Mouse (Mus musculus) midbrain, embryonic 15.5 days (tissue): ENCODE results near the gene Arsg. TPM values are rescaled to one million over a fixed set of nuclear protein-coding genes. Genes with fewer than 3 reads are reported as not detected.

Experiments
- ATAC-seq: fragments of 200-750 bp; cut with Nextera tagmentation; replicated peaks from 2 replicates; pipeline ENCODE4 v1.8.0; 2017; ENCODE audit warnings: moderate TSS enrichment
- H3K27ac ChIP-seq: fragments of 300-500 bp; sonication (generic); 2 replicates; pipeline ENCODE4 v1.5.1; 2015; ENCODE audit warnings: mild to moderate bottlenecking, inconsistent platforms
- H3K27me3 ChIP-seq: fragments of 300-500 bp; sonication (generic); replicated peaks from 2 replicates; pipeline ENCODE4 v1.6.1; 2015; ENCODE audit warnings: inconsistent platforms
- H3K36me3 ChIP-seq: fragments of 300-500 bp; sonication (generic); replicated peaks from 2 replicates; pipeline ENCODE4 v1.6.1; 2015; ENCODE audit warnings: inconsistent platforms
- H3K4me1 ChIP-seq: fragments of 300-500 bp; sonication (generic); 2 replicates; pipeline ENCODE4 v1.6.1; 2015; ENCODE audit warnings: inconsistent platforms
- H3K4me2 ChIP-seq: fragments of 300-500 bp; sonication (generic); 2 replicates; pipeline ENCODE4 v1.6.1; 2015; ENCODE audit warnings: inconsistent platforms, mild to moderate bottlenecking, moderate library complexity
- H3K4me3 ChIP-seq: fragments of 300-500 bp; sonication (generic); 2 replicates; pipeline ENCODE4 v1.5.1; 2015; ENCODE audit warnings: mild to moderate bottlenecking, inconsistent platforms
- H3K9ac ChIP-seq: fragments of 300-500 bp; sonication (generic); 2 replicates; pipeline ENCODE4 v1.6.1; 2015; ENCODE audit warnings: mild to moderate bottlenecking, inconsistent platforms
- H3K9me3 ChIP-seq: fragments of 300-500 bp; sonication (generic); 2 replicates; pipeline ENCODE4 v1.6.1; 2016; ENCODE audit warnings: inconsistent platforms
- WGBS: fragments of 180-500 bp; shearing (Covaris S2); methylation state at CpG from one replicate; pipeline ENCODE4 v1.1.7; 2015; ENCODE audit warnings: mixed read lengths; 5-methylcytosine and 5-hydroxymethylcytosine counted together
- polyA plus RNA-seq: library from polyadenylated mRNA; unstranded; fragments of >200 nt; fragmentation: Nextera tagmentation; extraction: Ambion mirVana; gene quantifications from 2 replicates; pipeline ENCODE4 v1.2.1, GENCODE M21; 2015

The Arsg gene
- polyA plus RNA-seq = 3.7 and 5.0 TPM in 2 replicates

DNA sequence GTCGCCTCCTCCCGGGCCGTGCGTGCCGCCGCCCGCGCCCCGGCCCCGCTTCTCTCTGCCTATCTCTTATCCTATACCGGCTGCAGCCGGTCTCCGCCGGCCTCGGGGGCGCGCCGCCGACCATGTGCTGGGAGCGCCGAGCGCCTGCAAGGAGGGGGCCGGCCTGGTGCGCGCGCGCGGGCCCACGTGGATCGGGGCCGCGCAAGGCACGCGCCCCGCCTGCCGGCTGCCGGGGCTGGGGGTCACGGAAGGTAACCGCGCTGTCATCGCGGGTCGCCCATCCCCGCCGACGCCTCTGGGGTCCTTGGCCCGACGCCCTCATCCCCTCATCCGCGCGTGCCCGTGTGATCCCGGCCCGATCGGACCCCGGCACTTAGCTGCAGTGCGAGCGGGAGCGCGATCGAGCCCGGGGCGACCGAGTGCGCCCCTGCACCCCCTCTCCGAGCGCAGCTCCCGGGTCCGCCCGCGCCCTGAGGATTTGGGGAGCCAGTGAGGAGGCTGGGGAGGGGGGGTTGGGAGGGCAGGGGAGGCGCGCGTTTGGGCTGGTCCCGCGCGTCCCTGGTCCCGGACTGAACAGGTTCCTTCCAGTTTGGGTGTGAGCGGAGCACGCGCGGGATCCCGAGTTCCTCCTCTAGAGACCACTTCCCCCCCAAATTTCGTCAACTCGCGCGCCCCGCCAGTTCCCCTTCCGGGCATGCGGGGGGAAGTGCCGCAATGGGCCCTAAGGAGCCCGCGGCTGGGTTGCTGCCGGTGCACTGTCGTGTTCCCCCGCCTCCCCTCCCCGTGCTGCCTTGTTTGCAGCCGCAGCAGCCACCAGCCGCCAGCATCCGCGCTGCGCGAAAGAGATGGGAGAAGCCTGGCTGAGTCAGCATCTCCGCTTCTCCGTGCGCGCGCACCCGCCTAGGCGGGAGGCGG lies at the start of gene Arsg, which contains the start of gene Slc16a6:
Arsg (plus strand) TSS at position 204 of the 915 bp plus-strand sequence.
Slc16a6 (minus strand) TSS at position 428 of the 915 bp plus-strand sequence.
- H3K36me3 ChIP-seq = no peaks in the 10 kb centered on the region
- no peaks in the 10 kb centered on the region for H3K9me3 ChIP-seq
- peak within 1 kb of the TSS; percentile 74 for H3K4me2 ChIP-seq
- under 1% methylated on average over 98 of the region's 111 CpGs for WGBS
- peaks cover 9% of the 10 kb centered on the region for H3K27me3 ChIP-seq
- H3K27ac ChIP-seq = peak within 1 kb of the TSS; percentile 94
- H3K4me3 ChIP-seq = peak within 1 kb of the TSS; percentile 61
- H3K4me1 ChIP-seq = peaks cover 17% of the 10 kb centered on the region
- ATAC-seq = peak; percentile 90
- H3K9ac ChIP-seq = peak within 1 kb of the TSS; percentile 77

DNA sequence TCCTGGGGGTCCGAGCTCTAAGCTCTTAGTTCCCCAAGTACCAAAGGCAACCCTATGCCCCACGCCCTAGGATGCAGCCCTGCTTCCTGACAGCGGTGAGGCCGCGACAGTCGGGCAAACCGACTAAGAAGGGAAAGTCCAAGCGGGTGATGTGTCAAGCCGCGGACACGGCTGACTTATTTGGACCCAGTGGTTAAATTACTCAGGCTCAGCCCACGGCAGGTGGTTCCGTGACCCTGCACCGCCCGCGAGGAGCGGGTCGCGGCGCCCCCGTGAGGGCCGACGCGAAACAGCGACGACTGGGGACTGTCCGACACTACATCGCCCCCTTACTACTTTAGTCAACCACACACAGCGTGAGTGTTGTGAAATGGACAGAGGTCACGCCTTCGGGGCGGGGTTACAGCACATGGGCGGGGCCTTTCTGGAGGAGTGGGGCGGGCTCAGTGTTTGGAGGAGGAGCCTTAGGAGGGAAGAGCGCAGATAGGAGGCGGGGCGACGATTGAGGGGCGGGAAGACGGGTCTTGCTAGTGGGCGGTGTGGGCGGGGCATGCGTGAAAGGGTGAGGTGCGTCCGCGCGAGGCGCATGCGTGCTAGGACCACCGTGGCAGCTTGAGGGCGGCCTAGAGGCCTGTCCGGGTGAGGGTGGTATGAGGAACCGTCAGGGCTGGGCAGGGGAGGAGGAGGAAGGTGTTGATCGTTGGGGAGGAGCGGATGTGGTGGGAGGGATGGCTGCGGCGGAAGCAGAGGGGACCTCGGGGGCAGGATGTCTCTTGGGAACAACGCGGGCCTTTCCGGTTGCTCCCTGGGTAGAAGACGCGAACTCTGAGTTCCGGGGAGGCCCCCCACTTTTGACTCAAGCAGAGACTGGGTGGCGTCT lies 47.5 kb upstream of the Arsg start, which contains the start of gene Amz2:
Amz2 (plus strand) TSS at position 555 of the 880 bp plus-strand sequence.
- peak; percentile 96 for ATAC-seq
- under 1% methylated on average over 65 of the region's 65 CpGs for WGBS
- Histone ChIP-seq H3K4me3 (peak within 1 kb of the TSS; percentile 48), H3K27me3 (no peaks in the 10 kb centered on the region), H3K4me1 (peaks cover 9% of the 10 kb centered on the region), H3K27ac (peak within 1 kb of the TSS; percentile 75), H3K36me3 (no peaks in the 10 kb centered on the region), H3K9me3 (no peaks in the 10 kb centered on the region), H3K9ac (peak within 1 kb of the TSS; percentile 49), H3K4me2 (peak within 1 kb of the TSS; percentile 52)

DNA sequence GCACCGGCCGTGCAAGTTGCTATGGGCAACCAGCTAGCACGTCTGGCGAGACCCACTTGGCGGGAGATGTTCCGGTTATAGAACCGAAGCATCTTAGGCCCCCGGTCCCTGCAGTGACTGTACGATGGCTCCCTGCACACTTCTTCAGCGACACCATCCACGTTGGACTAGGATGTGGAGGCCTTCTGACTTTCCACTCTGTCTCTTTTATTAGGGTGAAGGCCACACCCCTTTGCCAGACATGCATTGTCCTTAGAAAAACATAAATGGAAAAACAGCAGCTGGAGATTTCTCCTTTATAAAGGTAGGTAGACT lies 46.9 kb upstream of the Arsg start:
- no peak for ATAC-seq
- H3K36me3 ChIP-seq = no peaks in the 10 kb centered on the region
- peaks cover 9% of the 10 kb centered on the region for H3K4me1 ChIP-seq
- H3K27ac ChIP-seq = peak overlapping the region; percentile 75
- 0% methylated on average over 11 of the region's 11 CpGs for WGBS
- peak overlapping the region; percentile 49 for H3K9ac ChIP-seq
- H3K4me2 ChIP-seq = peak overlapping the region; percentile 52
- H3K4me3 ChIP-seq = peak overlapping the region; percentile 48
- no peaks in the 10 kb centered on the region for H3K9me3 ChIP-seq
- H3K27me3 ChIP-seq = no peaks in the 10 kb centered on the region

DNA sequence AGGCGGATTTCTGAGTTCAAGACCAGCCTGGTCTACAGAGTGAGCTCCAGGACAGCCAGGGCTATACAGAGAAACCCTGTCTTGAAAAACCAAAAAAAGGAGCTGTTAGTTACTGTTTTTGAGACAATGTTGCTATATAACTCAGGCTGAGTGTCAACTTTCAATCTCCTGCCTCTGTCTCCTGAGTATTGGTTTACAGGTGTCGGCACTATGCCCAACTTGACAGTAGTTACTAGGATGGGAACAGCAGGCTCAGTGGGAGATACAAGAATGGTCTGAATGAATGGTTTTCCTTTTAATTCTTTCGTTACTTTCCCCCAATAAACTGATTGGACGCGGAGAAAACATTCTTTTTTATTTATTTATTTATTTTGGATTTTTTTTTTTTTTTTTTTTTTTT lies 45.8 kb upstream of the Arsg start:
- Histone ChIP-seq H3K9ac (no peak overlapping the region), H3K36me3 (no peaks in the 10 kb centered on the region), H3K4me3 (no peak overlapping the region), H3K4me1 (peaks cover 14% of the 10 kb centered on the region), H3K27me3 (no peaks in the 10 kb centered on the region), H3K4me2 (peak overlapping the region; percentile 52), H3K9me3 (no peaks in the 10 kb centered on the region), H3K27ac (no peak overlapping the region)
- no peak for ATAC-seq
- WGBS = 97% methylated on average over 5 of the region's 5 CpGs

DNA sequence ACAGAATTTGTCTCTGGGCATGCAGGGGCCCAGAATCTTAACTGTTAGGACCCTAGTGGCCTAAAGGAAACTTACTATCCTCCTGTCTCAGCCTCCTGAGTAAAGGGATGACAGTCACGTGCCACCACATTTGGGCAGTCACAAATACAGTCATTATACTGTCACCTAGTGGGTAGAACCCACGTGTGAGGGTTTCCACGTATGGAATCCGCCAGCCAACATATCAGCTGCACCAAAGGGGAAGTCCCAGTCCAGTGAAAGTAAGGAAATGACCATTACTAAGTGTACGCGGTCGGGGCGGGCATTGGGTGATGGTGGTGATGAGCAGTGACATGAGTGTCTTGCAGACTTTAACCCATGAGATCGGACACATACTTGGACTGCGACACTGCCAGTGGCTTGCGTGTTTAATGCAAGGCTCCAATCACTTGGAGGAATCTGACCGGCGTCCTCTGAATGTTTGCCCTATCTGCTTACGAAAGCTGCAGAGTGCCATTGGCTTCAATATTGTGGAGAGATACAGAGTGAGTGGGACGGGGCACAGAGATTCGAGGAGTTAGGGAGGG lies 38.9 kb upstream of the Arsg start:
- H3K36me3 ChIP-seq = peaks cover 22% of the 10 kb centered on the region; the same call in 1 of the 2 replicates
- WGBS = 94% methylated on average over 16 of the region's 16 CpGs

DNA sequence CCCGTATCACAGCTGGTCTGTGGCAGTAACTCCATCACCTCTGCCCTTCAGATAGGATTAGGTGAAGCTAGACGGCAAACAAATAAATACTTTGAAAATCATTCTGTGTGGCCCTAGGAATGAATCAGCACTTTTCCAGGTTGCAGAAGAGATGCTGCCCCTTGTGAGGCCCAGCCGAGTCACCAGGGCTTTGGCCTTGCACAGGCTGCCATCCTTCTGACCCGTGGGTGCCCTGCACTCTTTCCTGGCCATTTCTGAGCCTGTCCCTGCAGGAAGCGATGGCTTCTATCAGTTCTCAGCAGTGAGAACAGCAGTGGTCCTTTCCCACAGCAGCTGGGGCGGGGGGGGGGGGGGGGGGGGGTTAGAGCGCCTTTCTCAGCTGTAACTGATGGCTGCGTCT lies 36.3 kb upstream of the Arsg start:
- WGBS = 76% methylated on average over 8 of the region's 8 CpGs
- no peaks in the 10 kb centered on the region for H3K9me3 ChIP-seq
- H3K9ac ChIP-seq = no peak overlapping the region
- no peak overlapping the region for H3K27ac ChIP-seq
- peaks cover 22% of the 10 kb centered on the region; the same call in 1 of the 2 replicates for H3K36me3 ChIP-seq
- no peak for ATAC-seq
- H3K4me2 ChIP-seq = no peak overlapping the region
- H3K4me1 ChIP-seq = peaks cover 12% of the 10 kb centered on the region
- H3K27me3 ChIP-seq = no peaks in the 10 kb centered on the region
- H3K4me3 ChIP-seq = no peak overlapping the region

More for the DNA sequence above, 38.9 kb upstream of the Arsg start:
- H3K4me2 ChIP-seq = no peak overlapping the region
- H3K9ac ChIP-seq = no peak overlapping the region
- H3K4me1 ChIP-seq = peaks cover 5% of the 10 kb centered on the region; the same call in 1 of the 2 replicates
- no peak overlapping the region for H3K27ac ChIP-seq
- no peaks in the 10 kb centered on the region for H3K9me3 ChIP-seq
- H3K27me3 ChIP-seq = no peaks in the 10 kb centered on the region
- H3K4me3 ChIP-seq = no peak overlapping the region
- no peak for ATAC-seq

DNA sequence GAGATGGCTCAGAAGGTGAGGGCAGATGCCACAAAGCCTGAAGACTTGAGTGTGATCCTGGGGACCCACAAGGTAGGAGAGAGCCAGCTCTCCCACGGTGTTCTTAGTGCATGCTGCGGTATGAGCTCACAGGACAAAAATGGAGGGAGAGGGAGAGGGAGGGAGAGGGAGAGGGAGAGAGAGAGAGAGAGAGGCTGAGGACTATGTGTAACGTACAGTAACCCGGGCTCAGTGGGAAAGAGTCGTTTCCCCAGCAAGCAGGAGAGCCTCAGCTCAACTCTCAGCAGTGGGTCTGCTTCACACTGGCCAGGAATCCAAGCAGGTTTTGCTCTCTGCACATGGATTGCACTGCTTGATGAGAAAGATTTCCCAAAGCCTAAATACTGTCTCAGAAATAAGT lies 34.0 kb upstream of the Arsg start:
- Histone ChIP-seq H3K27me3 (no peaks in the 10 kb centered on the region), H3K4me1 (peaks cover 12% of the 10 kb centered on the region), H3K4me3 (no peak overlapping the region; the same call in 1 of the 2 replicates), H3K9ac (no peak overlapping the region), H3K4me2 (peak overlapping the region; percentile 69; the same call in 1 of the 2 replicates), H3K36me3 (peaks cover 15% of the 10 kb centered on the region; the same call in 1 of the 2 replicates), H3K9me3 (no peaks in the 10 kb centered on the region), H3K27ac (no peak overlapping the region)
- ATAC-seq = peak; percentile 42; the same call in 1 of the 2 replicates
- 16% methylated on average over 5 of the region's 5 CpGs for WGBS

DNA sequence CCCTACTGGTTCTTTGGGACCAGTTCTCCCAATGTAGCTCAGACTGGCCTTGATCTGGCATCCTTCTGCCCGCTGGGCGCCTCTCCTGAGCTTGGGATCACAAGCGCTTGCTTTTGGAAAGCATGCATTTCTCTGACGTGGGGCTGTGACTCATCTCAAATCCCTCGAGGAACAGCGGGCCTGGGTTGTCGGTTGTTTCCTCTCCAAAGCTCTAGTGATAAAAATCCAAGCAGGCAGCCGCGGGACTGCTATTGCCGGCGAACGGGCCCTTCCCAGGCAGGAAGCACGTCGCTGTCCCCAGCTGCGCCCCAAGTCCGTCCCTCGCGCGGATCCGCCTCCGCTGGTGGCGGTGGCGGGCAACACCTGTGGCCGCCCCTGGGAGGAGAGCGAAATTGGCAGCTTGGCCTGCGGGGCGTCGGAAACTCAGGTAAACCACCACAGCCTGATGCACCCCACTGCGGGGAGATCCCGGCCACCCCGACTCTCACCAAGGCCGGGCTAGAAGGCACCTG lies 33.3 kb upstream of the Arsg start:
- no peaks in the 10 kb centered on the region for H3K27me3 ChIP-seq
- peak overlapping the region; percentile 40 for H3K4me3 ChIP-seq
- H3K4me1 ChIP-seq = peaks cover 12% of the 10 kb centered on the region
- H3K36me3 ChIP-seq = peaks cover 9% of the 10 kb centered on the region; the same call in 1 of the 2 replicates
- H3K27ac ChIP-seq = no peak overlapping the region; the same call in 1 of the 2 replicates
- whole genome bisulfite sequencing = under 1% methylated on average over 32 of the region's 32 CpGs
- no peaks in the 10 kb centered on the region for H3K9me3 ChIP-seq
- peak overlapping the region; percentile 28 for H3K9ac ChIP-seq
- H3K4me2 ChIP-seq = peak overlapping the region; percentile 69
- peak; percentile 56; the same call in 1 of the 2 replicates for ATAC-seq

DNA sequence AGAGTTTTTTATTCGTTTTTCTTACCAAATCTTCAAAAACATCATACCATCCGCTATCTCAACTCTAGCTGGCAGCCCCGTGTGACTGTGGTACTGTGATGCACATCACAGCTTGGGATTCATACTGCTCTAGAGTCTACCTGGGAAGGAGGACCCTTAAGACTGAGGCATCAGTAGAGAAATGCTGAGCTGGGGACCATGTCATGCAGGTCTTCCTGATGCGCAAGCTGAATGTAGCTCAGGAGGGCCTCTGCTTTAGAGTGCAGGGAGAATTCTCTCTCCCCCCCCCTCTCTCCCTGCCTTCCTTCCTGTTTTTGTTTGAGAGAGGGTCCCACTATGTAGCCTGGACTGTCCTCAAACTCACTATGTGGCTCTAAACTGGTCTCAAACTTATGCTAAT lies 32.5 kb upstream of the Arsg start:
- Histone ChIP-seq H3K4me2 (peak overlapping the region; percentile 69; the same call in 1 of the 2 replicates), H3K4me1 (peaks cover 12% of the 10 kb centered on the region), H3K36me3 (peaks cover 2% of the 10 kb centered on the region; the same call in 1 of the 2 replicates), H3K9ac (no peak overlapping the region), H3K9me3 (no peaks in the 10 kb centered on the region), H3K27me3 (no peaks in the 10 kb centered on the region), H3K4me3 (peak overlapping the region; percentile 40; the same call in 1 of the 2 replicates), H3K27ac (no peak overlapping the region)
- ATAC-seq = no peak; the same call in 1 of the 2 replicates
- 62% methylated on average over 4 of the region's 4 CpGs for WGBS

DNA sequence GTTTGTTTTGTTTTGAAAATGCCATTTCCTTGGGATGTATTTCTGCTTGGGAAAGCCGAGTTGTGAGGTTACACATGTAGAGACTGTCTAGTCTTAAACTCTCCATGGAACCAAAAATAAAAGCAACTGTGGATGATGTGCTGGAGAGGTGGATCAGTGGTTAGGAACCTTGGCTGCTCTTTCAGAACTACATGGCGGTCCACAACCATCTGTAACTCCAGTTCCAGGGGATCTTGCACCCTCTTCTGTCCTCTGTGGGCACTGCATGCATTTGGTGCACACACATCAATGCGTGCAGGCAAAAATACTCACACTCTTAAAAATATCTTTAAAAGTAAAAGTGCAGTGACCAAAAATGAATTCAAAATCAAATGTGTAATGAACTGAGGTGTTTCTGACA lies 32.1 kb upstream of the Arsg start:
- H3K27ac ChIP-seq = no peak overlapping the region
- no peak overlapping the region for H3K9ac ChIP-seq
- no peak for ATAC-seq
- H3K4me2 ChIP-seq = no peak overlapping the region
- no peaks in the 10 kb centered on the region for H3K27me3 ChIP-seq
- H3K9me3 ChIP-seq = no peaks in the 10 kb centered on the region
- no peak overlapping the region for H3K4me3 ChIP-seq
- 57% methylated on average over 3 of the region's 3 CpGs for WGBS
- H3K4me1 ChIP-seq = peaks cover 12% of the 10 kb centered on the region
- no peaks in the 10 kb centered on the region for H3K36me3 ChIP-seq

DNA sequence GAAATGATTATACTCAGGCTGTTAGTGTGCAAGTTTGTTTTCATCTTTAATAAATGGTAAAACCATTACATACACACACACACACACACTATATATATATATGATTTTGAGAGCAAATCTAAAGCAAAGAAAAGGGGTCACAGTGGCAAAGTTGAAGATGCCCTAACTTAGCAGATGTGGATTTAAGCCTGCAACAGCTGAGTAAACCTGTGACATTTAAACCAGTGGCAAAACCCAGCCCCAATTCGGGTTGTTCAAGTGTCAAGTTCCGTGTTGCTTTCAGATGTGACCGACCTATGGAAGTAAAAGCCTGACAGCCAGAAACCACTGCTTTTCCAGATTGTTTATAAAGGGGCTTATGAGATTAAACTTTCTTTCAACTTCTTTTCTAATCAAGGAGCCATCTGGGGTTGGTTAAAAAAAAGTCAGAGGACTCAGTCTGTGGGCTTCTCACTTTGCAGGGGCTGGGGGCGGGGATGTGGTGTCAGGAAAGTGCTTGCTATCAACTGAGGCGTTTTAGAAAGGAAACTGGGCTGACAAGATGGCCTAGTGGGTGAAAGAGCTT lies 30.9 kb upstream of the Arsg start:
- no peaks in the 10 kb centered on the region for H3K36me3 ChIP-seq
- H3K9me3 ChIP-seq = no peaks in the 10 kb centered on the region
- no peak overlapping the region for H3K9ac ChIP-seq
- H3K27me3 ChIP-seq = no peaks in the 10 kb centered on the region
- WGBS = 60% methylated on average over 5 of the region's 5 CpGs
- peaks cover 12% of the 10 kb centered on the region for H3K4me1 ChIP-seq
- H3K27ac ChIP-seq = no peak overlapping the region
- no peak overlapping the region for H3K4me2 ChIP-seq
- no peak overlapping the region for H3K4me3 ChIP-seq
- ATAC-seq = no peak
